Mouse (Mus musculus): ENCODE data around the gene Uba52. TPM values are rescaled to one million over a fixed set of nuclear protein-coding genes. Genes with fewer than 3 reads are reported as not detected.

The Uba52 gene
- polyA plus RNA-seq, 1 experiment from 2014 or later: 930 TPM

GRCm38 (mm10) chr8:70503062-70503750 lies 7.4 kb downstream of the Uba52 start:
- H3K9ac ChIP-seq (ENCODE audit: low read length): no peak overlapping the region; the same call in 1 of the 2 replicates
- ATAC-seq (ENCODE audit: insufficient read depth, low FRiP score): peak; percentile 14; the same call in 1 of the 2 replicates
- 0 out of 2 replicates have a peak, but pooled peaks cover 9% of the 10 kb centered on the region for H3K36me3 ChIP-seq (ENCODE audit: control insufficient read depth, insufficient read depth, low read length)
- no peak overlapping the region for H3K27ac ChIP-seq (ENCODE audit: low read length)
- H3K27me3 ChIP-seq (ENCODE audit: control insufficient read depth, insufficient read depth, low read length): peaks cover 32% of the 10 kb centered on the region
- H3K9me3 ChIP-seq (replicated peaks; ENCODE audit: control insufficient read depth, low read length): no peaks in the 10 kb centered on the region
- WGBS: 18% methylated on average over 46 of the region's 46 CpGs
- H3K4me2 ChIP-seq (ENCODE audit: low read depth, low read length): no peak overlapping the region
- H3K4me3 ChIP-seq (replicated peaks; ENCODE audit: low read length): no peak overlapping the region
- H3K4me1 ChIP-seq (ENCODE audit: control insufficient read depth, insufficient read depth, low read length): peaks cover 35% of the 10 kb centered on the region

DNA sequence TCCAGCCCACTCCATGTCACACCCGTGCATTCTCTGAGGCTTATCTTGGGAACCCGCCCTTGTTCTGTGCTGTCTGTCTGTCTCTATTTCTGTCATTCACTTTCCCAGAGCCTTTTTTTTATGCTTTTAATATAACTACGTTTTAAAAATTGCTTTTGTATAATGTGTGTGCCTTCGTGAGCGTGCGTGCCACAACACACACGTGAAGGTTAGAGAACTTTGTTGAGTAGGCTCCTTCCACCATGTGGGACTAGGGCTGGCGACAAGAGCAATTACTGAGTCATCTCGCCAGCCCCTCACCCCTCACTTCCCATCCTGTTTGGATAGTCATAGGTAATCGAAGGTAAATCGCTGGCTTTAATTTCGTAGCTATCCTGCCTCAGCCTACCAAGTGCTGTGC lies 8.1 kb downstream of the Uba52 start:
- peak overlapping the region; percentile 42 for H3K9ac ChIP-seq (ENCODE audit: low read length)
- peak overlapping the region; percentile 32 for H3K4me2 ChIP-seq (ENCODE audit: low read depth, low read length)
- H3K4me3 ChIP-seq (replicated peaks; ENCODE audit: low read length): no peak overlapping the region
- H3K9me3 ChIP-seq (replicated peaks; ENCODE audit: control insufficient read depth, low read length): no peaks in the 10 kb centered on the region
- 37% methylated on average over 12 of the region's 12 CpGs for WGBS
- ATAC-seq (ENCODE audit: insufficient read depth, low FRiP score): no peak
- H3K4me1 ChIP-seq (ENCODE audit: control insufficient read depth, insufficient read depth, low read length): peaks cover 33% of the 10 kb centered on the region
- H3K27ac ChIP-seq (ENCODE audit: low read length): no peak overlapping the region
- H3K27me3 ChIP-seq (ENCODE audit: control insufficient read depth, insufficient read depth, low read length): peaks cover 38% of the 10 kb centered on the region
- H3K36me3 ChIP-seq (ENCODE audit: control insufficient read depth, insufficient read depth, low read length): 0 out of 2 replicates have a peak, but pooled peaks cover 3% of the 10 kb centered on the region

DNA sequence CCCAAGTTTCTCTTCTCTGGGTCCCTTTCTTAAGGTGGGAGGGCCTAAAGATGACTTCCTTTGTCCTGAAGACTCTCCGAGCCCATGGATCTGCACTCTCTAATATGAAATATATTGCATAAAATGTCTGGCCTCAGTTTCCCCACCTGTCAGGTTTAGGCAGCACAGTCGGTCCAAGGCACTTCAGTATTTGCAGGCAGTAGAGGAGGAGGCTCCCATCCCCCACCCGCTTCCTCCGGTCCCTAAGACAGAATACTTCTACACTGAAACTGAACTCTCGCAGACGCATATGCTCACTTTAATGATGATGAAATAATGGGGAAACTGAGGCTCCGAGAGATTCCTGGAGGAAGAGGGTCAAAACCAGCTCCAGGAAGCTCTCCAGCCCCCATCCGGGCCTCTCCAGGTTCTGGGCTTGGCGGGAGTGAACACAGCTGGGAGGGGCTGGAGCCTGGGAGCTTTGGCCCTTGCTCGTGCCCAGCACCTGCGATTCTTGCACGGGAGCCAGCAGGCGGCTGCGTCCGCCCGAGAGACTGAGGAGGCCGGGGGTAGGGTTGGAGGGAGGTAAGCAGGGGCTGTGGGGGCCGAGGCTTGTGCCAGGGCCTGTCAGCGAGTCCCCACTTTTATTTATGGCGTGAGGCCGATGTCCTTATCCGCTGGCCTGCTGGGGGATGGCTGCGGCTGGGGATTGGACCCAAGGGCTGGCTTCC lies 8.6 kb downstream of the Uba52 start:
- peaks cover 43% of the 10 kb centered on the region for H3K27me3 ChIP-seq (ENCODE audit: control insufficient read depth, insufficient read depth, low read length)
- H3K9ac ChIP-seq (ENCODE audit: low read length): peak overlapping the region; percentile 42
- peak overlapping the region; percentile 32 for H3K4me2 ChIP-seq (ENCODE audit: low read depth, low read length)
- H3K4me3 ChIP-seq (replicated peaks; ENCODE audit: low read length): no peak overlapping the region; the same call in 1 of the 2 replicates
- ATAC-seq (ENCODE audit: insufficient read depth, low FRiP score): no peak
- no peak overlapping the region for H3K27ac ChIP-seq (ENCODE audit: low read length)
- WGBS: 14% methylated on average over 23 of the region's 23 CpGs
- no peaks in the 10 kb centered on the region for H3K9me3 ChIP-seq (replicated peaks; ENCODE audit: control insufficient read depth, low read length)
- peaks cover 31% of the 10 kb centered on the region for H3K4me1 ChIP-seq (ENCODE audit: control insufficient read depth, insufficient read depth, low read length)
- no peaks in the 10 kb centered on the region for H3K36me3 ChIP-seq (ENCODE audit: control insufficient read depth, insufficient read depth, low read length)

DNA sequence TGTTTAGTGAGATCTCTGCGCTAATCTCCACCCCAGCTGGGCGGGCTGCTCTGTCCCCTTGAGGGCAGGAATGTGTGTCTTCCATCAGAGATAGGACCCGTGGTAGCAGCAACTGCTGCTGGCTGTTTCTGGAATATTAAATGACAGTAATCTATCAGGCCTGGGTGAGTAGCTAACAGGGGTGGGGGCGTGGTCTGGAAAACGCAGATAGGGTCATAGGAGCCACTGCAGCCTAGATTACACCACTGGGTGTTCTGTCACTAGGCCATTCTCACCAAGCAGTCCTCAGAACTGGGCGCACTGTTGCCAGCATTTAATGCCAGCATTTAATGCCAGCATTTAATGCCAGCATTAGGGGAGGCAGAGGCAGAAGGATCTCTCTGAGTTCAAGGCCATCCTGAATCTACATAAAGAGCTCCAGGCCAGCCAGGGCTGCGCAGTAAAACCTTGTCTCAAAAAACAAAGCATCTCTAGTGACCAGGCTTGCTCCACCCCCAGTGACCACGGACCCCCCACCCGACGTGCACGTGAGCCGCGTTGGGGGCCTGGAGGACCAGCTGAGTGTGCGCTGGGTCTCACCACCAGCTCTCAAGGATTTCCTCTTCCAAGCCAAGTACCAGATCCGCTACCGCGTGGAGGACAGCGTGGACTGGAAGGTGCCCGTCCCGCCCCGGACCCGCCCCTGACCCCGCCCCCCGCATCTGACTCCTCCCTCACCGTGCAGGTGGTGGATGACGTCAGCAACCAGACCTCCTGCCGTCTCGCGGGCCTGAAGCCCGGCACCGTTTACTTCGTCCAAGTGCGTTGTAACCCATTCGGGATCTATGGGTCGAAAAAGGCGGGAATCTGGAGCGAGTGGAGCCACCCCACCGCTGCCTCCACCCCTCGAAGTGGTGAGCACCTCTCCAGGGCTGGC lies 10.0 kb downstream of the Uba52 start:
- 9% methylated on average over 39 of the region's 39 CpGs for WGBS
- ATAC-seq (ENCODE audit: insufficient read depth, low FRiP score): no peak
- H3K4me3 ChIP-seq (replicated peaks; ENCODE audit: low read length): no peak overlapping the region; the same call in 1 of the 2 replicates
- H3K36me3 ChIP-seq (ENCODE audit: control insufficient read depth, insufficient read depth, low read length): no peaks in the 10 kb centered on the region
- H3K4me2 ChIP-seq (ENCODE audit: low read depth, low read length): peak overlapping the region; percentile 27
- peaks cover 27% of the 10 kb centered on the region for H3K4me1 ChIP-seq (ENCODE audit: control insufficient read depth, insufficient read depth, low read length)
- peaks cover 56% of the 10 kb centered on the region for H3K27me3 ChIP-seq (ENCODE audit: control insufficient read depth, insufficient read depth, low read length)
- H3K27ac ChIP-seq (ENCODE audit: low read length): no peak overlapping the region
- no peaks in the 10 kb centered on the region for H3K9me3 ChIP-seq (replicated peaks; ENCODE audit: control insufficient read depth, low read length)
- no peak overlapping the region for H3K9ac ChIP-seq (ENCODE audit: low read length)

- no peak for ATAC-seq (ENCODE audit: insufficient read depth, low FRiP score)
- no peak overlapping the region for H3K4me3 ChIP-seq (replicated peaks; ENCODE audit: low read length)
- WGBS: 12% methylated on average over 12 of the region's 12 CpGs
- H3K9ac ChIP-seq (ENCODE audit: low read length): no peak overlapping the region
- H3K27me3 ChIP-seq (ENCODE audit: control insufficient read depth, insufficient read depth, low read length): peaks cover 90% of the 10 kb centered on the region
- H3K9me3 ChIP-seq (replicated peaks; ENCODE audit: control insufficient read depth, low read length): no peaks in the 10 kb centered on the region
- no peaks in the 10 kb centered on the region for H3K36me3 ChIP-seq (ENCODE audit: control insufficient read depth, insufficient read depth, low read length)
- H3K27ac ChIP-seq (ENCODE audit: low read length): no peak overlapping the region
- H3K4me1 ChIP-seq (ENCODE audit: control insufficient read depth, insufficient read depth, low read length): peaks cover 17% of the 10 kb centered on the region
- no peak overlapping the region for H3K4me2 ChIP-seq (ENCODE audit: low read depth, low read length)
Measured at GRCm38 (mm10) chr8:70495771-70496062, 14.9 kb downstream of the Uba52 start.

- peaks cover 95% of the 10 kb centered on the region for H3K27me3 ChIP-seq (ENCODE audit: control insufficient read depth, insufficient read depth, low read length)
- no peak overlapping the region for H3K4me3 ChIP-seq (replicated peaks; ENCODE audit: low read length)
- H3K36me3 ChIP-seq (ENCODE audit: control insufficient read depth, insufficient read depth, low read length): no peaks in the 10 kb centered on the region
- H3K4me2 ChIP-seq (ENCODE audit: low read depth, low read length): no peak overlapping the region
- no peak for ATAC-seq (ENCODE audit: insufficient read depth, low FRiP score)
- H3K9ac ChIP-seq (ENCODE audit: low read length): no peak overlapping the region
- peaks cover 17% of the 10 kb centered on the region for H3K4me1 ChIP-seq (ENCODE audit: control insufficient read depth, insufficient read depth, low read length)
- 7% methylated on average over 21 of the region's 21 CpGs for WGBS
- H3K27ac ChIP-seq (ENCODE audit: low read length): no peak overlapping the region
- H3K9me3 ChIP-seq (replicated peaks; ENCODE audit: control insufficient read depth, low read length): no peaks in the 10 kb centered on the region
Measured at GRCm38 (mm10) chr8:70495001-70495770, 15.4 kb downstream of the Uba52 start.

- H3K4me2 ChIP-seq (ENCODE audit: low read depth, low read length): no peak overlapping the region
- no peak overlapping the region for H3K27ac ChIP-seq (ENCODE audit: low read length)
- no peaks in the 10 kb centered on the region for H3K36me3 ChIP-seq (ENCODE audit: control insufficient read depth, insufficient read depth, low read length)
- no peak overlapping the region for H3K9ac ChIP-seq (ENCODE audit: low read length)
- no peaks in the 10 kb centered on the region for H3K9me3 ChIP-seq (replicated peaks; ENCODE audit: control insufficient read depth, low read length)
- H3K27me3 ChIP-seq (ENCODE audit: control insufficient read depth, insufficient read depth, low read length): peaks cover 96% of the 10 kb centered on the region
- ATAC-seq (ENCODE audit: insufficient read depth, low FRiP score): no peak
- WGBS: 4% methylated on average over 28 of the region's 28 CpGs
- peaks cover 23% of the 10 kb centered on the region for H3K4me1 ChIP-seq (ENCODE audit: control insufficient read depth, insufficient read depth, low read length)
- H3K4me3 ChIP-seq (replicated peaks; ENCODE audit: low read length): no peak overlapping the region
Measured at GRCm38 (mm10) chr8:70494416-70494945, 16.1 kb downstream of the Uba52 start.

DNA sequence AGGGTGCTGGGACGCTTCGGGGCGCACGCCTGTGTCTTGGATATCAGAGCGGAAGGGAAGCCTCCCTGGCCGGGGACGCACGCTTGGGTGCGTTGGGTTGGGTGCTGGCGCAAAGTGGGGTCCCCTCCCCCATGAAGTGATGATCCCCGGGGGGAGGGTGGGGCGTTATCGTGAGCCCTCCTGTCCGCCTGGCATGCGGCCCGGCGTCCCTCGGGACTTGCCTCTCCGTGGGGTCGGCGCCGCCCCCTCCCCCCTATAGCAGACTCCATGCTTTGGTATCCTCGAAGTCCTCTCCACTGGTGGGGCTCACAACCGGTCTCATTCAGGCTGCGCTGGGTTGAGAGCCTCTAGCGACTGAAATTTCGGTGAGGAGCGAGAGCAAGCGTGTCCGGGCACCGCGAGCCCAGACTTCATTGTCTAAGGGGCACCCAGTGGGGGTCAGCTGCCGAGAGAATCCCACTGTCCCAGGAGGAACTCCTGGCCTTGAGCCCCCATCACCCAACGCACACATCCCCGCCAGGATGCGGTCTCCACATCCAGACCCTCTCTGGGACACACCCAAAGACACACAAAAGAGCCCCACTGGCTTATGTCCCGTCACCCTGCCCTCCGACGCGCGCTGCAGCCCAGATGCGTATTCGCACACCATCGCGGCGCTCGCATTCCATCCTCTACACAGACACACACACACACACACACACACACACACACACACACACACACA lies 16.7 kb downstream of the Uba52 start:
- Histone ChIP-seq H3K36me3 (ENCODE audit: control insufficient read depth, insufficient read depth, low read length) (no peaks in the 10 kb centered on the region), H3K9me3 (replicated peaks; ENCODE audit: control insufficient read depth, low read length) (no peaks in the 10 kb centered on the region), H3K27me3 (ENCODE audit: control insufficient read depth, insufficient read depth, low read length) (peaks cover 97% of the 10 kb centered on the region), H3K9ac (ENCODE audit: low read length) (peak overlapping the region; percentile 66; the same call in 1 of the 2 replicates), H3K27ac (ENCODE audit: low read length) (no peak overlapping the region), H3K4me3 (replicated peaks; ENCODE audit: low read length) (peak overlapping the region; percentile 48), H3K4me2 (ENCODE audit: low read depth, low read length) (peak overlapping the region; percentile 94), H3K4me1 (ENCODE audit: control insufficient read depth, insufficient read depth, low read length) (peaks cover 29% of the 10 kb centered on the region)
- no peak for ATAC-seq (ENCODE audit: insufficient read depth, low FRiP score)
- WGBS: 2% methylated on average over 47 of the region's 47 CpGs
